Mouse (Mus musculus): Measurements from ENCODE around the gene Cdc42ep5.

The Cdc42ep5 gene

DNA sequence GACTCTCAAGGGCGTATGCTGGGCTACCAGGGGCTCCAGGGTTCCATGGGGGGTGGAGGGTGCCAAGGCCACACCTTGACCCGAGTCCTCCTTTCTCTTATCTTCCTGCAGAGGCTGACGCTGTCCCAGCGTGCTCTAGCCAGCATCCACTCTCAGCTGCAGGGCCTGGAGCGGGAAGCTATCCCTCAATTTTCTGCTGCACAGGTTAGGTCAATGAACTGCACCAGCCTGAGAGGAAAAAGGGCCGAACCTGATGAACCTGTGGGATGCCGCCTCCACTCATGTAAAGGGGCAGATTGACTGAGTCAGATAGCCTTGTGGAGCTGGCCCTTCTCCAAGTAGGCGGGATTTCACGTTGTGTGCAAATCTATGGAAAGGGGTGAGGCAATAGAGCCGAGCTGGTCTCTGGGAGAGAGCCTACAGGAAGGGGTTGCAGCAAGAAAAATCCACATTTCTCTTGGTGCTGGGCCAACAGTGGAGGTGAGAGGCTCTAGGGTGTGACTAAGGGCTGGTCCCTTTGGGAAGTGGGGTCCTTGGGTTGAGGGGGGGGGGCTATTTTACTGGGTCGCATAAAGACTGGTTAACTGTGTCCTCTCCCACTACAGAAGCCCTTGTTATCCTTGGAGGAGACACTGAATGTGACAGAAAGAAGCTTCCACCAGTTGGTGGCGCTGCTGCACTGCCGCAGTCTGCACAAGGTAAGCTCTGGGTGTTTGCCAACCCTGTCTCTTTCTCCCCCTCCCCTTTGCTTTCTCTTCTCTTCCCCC is 33.8 kb downstream of the Cdc42ep5 start:
- in situ Hi-C loops (cut with MseI, MboI), result loop anchor here in 1 of 2 experiments (25.0 kb wide), 1 partner anchor 419 kb away; the partner anchor contains the start of genes Pirb and Rps9

DNA sequence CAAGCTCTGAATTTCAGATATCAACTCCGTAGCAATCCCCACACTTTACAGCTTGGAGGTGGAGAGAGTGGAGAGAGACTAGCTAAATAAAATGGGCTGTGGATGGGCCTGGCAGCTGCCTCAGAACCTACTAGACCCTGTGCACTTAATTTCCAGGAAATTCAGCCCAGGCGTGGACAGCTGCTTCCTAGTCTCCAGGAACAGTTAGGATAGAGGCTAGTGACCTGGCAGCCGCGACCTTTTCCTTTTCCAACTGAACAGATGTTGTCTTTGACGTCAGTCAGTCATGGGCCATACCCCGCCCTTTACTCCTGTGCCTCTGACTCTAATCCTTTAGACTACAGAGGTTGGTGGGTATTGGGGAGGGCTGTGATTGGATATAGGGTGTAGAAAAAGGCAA is 35.8 kb downstream of the Cdc42ep5 start:
- in situ Hi-C loops (cut with MseI, MboI), result loop anchor here (5.0 to 25.0 kb wide), 3 partner anchors 306 to 417 kb away; partner anchors contain the start of genes Pirb (in 1 of the 2) and Rps9 (in 1 of the 2)

DNA sequence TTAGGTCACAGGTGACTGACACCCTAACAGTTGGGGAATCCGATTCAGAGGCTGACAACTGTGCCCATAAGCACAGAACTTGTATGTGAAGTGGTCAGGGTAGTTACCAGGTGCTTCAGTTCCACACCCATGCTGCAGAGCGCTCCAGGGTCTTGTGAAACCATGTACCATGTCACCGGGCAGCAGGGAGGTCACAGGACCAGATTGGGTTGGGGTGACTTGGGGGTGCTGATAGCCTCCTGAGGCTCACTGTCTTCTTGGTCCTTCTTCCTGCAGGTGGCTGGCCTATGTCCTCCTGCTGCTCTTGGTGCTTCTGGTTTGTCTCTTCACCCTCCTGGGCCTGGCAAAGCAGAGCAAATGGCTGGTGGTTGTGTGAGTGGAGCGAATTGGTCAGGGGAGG is 36.8 kb downstream of the Cdc42ep5 start:
- in situ Hi-C loops (cut with MseI, MboI), result loop anchor here (5.0 to 25.0 kb wide), 3 partner anchors 307 to 416 kb away; partner anchors contain the start of genes Pirb (in 1 of the 2) and Rps9 (in 1 of the 2)

DNA sequence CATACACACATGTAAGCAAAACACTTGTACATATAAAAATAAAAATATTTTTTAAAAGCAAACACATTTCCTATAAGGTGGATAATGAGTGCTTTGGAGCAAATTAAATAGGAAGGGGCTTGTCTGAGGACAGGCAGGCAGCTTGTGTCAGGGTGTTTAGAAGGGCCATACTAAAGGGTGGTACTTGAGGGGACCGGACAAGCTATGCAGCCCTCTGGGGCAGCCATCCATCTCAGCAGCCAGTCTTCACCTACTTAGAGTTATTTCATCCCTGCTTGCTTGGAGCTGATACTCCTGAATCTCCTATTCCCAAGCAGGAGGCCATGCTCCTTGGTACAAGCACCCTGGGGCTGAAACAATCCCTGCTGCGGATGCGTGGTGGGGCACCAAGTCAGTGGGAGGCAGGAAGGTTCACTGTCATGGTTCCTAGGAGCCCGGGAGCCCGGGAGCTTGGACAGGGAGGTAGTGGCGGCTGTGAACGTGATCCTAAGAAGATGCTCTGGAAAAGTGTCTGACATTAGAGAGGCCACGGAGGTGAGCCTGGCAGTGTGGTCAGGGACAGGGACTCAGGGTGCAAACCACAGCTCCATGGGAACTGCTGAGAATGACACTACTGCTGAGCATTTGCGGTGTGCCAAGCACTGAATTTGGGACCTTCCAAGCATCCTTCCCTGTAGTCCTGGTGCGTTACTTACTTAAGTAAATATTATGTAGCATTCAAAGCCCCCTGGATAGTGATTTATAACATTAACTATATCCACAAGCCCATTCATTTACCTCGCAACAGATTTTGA is 37.5 kb downstream of the Cdc42ep5 start:
- in situ Hi-C loops (cut with MseI, MboI), result loop anchor here (5.0 to 25.0 kb wide), 3 partner anchors 308 to 415 kb away; partner anchors contain the start of genes Pirb (in 1 of the 2) and Rps9 (in 1 of the 2)

DNA sequence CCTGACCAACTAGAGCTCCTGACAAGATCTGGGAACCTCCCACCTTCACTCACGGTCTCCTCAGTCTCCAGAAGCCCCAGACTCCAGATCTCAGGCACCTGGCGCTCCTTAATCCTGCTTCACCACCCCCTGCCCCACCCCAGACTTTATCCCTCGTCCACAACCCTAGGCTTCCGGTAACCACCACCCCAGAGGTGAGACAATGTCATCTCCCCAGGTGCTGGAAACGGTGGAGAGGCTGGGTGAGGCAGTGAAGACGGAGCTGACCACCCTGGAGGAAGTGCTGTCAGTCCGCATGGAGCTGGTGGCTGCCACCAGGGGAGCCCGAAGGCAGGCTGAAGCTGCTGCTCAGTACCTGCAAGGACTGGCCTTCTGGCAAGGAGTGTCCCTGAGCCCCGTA is 39.4 kb downstream of the Cdc42ep5 start:
- in situ Hi-C loops (cut with MseI, MboI), result loop anchor here (5.0 to 25.0 kb wide), 3 partner anchors 309 to 413 kb away; partner anchors contain the start of genes Pirb (in 1 of the 2) and Rps9 (in 1 of the 2)

DNA sequence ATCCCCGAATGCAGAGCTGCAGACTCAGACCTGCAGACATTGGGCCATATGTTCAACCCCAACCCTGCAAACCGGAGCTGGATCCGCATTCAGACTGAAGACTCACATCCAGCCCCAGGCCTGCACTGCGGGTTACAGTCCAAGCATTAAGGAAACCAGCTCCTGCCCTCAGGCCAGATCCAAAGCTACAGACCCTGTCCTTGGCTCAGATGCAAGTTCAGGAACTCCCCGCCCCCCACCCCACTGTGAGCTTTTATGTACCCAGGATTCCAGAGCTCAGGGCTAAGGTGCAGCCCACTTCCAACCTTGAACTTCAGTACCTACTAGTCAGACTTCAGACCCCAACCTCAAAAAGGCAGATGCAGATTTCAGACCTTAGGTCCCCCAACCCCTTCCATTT is 39.8 kb downstream of the Cdc42ep5 start:
- in situ Hi-C loops (cut with MseI, MboI), result loop anchor here (5.0 to 25.0 kb wide), 4 partner anchors 310 to 413 kb away; partner anchors contain the start of genes Pirb (in 1 of the 2) and Rps9 (in 1 of the 2)

DNA sequence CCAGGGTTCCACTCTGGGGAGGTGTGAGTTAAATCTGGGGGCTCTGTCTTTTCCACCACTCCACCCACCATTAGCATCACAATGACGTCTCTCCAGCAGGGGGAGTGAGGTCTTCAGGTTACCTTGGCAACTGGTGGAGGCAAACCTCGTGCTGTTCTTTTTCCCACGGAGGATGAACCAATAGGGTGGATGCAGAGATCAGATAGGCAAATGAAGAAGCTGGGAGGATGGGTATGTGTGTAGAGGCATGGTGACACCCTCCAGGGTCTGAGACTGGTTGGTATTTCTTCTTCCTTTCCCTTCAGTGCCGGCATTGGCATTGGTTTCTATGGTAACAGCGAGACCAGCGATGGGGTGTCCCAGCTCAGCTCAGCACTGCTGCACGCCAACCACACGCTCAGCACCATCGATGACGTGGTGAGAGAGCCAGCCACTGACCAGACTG is 40.3 kb downstream of the Cdc42ep5 start:
- in situ Hi-C loops (cut with MseI, MboI), result loop anchor here in 1 of 2 experiments (10.0 to 25.0 kb wide), 2 partner anchors 310 to 312 kb away; no protein-coding TSS in a partner anchor

DNA sequence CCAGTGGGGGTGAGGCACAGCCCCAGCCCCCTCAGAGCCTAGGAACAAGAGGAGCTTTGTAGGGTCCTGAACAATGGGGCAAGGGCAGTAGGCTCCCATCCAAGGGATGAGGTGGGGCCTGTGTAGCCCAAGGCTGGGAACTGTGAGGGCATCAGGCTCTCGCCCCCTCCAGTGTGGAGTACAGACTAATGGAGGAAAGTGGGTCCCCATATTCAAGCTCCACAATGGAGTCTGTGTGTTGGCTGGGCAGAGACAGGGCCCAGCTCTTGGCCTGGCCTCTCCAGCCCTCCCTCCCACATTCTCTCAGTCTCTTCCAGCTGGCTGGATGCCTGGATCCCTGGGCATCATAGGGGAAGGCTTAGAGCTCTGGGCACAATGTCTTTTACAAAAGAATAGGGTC is 40.9 kb downstream of the Cdc42ep5 start:
- in situ Hi-C loops (cut with MseI, MboI), result loop anchor here in 1 of 2 experiments (10.0 to 25.0 kb wide), 2 partner anchors 311 kb away; no protein-coding TSS in a partner anchor

DNA sequence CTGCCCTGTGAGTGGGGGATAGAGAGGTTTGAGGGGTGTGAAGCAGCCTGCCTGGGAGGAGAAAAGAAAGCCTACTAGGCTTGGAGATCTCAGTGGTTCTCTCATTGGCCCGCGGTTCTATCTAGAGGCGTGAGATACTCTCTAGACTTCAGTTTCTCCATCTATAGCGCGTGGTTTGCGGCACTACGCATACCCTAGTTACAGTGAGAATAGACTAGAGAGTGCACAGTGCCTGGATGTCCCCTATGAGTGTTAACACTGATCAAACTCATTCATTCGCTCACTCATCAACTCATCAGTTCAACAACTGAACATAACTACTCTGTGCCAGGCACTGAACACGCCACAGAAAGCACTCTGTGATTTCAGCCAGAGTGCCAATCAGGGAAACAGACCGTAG is 41.9 kb downstream of the Cdc42ep5 start:
- in situ Hi-C loops (cut with MseI, MboI), result loop anchor here in 1 of 2 experiments (10.0 to 25.0 kb wide), 2 partner anchors 310 to 312 kb away; no protein-coding TSS in a partner anchor

DNA sequence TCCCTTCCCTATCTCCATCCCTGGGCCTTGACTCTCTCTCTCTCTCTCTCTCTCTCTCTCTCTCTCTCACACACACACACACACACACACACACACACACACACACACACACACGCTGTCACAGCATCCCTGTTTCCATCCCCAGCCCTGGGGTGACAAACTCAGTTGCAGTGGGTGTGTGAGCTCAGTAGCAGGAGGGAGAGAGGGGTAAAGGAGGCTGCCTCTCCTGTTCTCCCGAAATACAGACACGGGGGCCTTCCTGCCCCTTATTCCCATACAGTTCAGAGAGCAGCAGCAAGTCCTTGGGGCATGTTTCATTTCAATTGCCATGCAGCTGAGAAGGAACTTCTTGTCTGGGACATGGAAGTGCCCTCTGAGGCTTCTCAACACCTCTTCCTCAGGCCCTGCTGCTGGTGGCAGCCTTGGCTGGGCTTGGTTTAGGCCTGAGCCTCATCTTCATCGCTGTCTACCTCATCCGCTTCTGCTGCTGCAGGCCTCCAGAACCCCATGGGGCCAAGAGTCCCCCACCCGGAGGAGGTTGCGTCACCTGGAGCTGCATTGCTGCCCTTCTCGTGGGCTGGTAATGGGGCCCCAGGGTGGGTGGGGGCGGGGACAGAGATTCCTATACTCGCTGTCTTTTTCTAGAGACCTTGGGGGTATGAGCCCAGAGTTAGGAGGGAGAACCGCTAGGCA is 42.4 kb downstream of the Cdc42ep5 start:
- in situ Hi-C loops (cut with MseI, MboI), result loop anchor here in 1 of 2 experiments (10.0 to 25.0 kb wide), 2 partner anchors 310 to 313 kb away; no protein-coding TSS in a partner anchor

DNA sequence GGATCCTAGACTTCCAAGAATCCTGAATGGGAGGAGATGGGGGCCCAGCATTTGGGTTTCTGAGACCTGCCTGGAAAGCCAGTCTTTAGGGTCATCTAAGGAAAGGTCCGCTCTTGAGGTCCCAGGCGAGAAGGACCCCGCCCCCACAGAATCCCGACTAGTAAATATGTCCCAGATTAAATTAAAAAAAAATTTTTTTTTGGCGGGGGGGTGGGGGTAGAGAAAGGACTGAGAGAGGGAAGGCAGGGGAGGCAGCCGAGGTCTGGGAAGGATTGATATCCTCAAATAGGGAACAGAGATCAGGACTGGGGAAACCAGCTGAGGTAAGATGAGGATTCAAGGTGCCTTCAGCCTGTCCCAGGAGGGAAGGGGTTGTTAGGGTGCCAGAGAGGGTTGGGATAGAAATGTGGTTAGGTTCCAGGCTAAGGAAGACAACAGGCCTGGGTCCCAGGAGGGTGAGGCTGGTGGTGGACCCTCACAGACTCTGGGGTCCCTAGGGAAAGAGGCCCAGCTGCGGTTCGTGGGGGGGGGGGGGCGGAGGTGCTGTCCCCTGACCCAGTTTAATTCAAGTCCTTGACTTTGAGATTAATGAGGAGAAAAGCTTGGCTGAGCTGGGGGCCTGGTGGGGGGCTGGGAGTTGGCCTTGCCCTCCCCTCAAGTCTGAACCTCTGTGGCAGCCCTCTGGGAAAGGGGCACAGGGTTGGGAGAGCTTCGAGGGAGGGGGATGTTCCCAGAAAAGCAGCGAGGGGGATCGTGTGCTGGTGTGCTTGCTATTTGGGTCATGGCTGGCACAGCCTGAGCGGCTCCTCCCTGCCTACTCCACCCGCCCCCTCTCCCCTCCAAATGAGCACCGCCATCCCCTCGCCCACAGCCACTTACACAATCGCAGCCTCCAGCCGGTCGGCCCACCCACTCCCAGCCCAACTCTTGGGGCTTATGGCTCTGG is 44.4 kb downstream of the Cdc42ep5 start:
- in situ Hi-C loops (cut with MseI, MboI), result loop anchor here in 1 of 2 experiments (10.0 to 25.0 kb wide), 2 partner anchors 308 to 315 kb away; no protein-coding TSS in a partner anchor

DNA sequence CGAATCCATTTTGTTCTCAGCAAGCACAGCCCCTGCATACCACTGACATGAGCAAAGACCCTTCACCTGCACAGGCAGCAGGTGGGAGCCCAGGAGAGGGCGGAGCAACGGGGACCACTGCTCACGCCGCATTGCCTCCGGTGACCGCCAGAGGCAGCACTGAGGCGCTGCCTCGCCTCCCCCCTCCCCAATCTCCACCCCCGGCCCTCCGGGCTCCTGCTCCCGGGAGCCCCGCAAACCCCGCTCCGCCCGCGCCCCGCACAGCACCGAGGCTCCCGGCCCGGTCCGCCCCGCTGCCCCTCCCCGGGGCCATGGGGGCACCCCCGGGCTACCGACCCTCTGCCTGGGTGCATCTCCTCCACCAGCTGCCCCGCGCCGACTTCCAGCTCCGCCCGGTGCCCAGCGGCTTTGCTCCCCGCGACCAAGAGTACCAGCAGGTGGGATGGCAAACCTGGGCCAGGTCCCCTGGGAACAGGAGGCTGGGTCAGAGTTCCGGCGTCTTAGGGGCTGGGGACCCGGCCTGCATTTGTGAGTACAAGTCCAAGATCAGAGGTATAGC is 45.2 kb downstream of the Cdc42ep5 start, which contains the start of gene Ttyh1:
Ttyh1 (plus strand) TSS at position 65 of the 559 bp plus-strand sequence.
- in situ Hi-C loops (cut with MseI, MboI), result loop anchor here in 1 of 2 experiments (25.0 kb wide), 1 partner anchor 307 kb away; no protein-coding TSS in a partner anchor

DNA sequence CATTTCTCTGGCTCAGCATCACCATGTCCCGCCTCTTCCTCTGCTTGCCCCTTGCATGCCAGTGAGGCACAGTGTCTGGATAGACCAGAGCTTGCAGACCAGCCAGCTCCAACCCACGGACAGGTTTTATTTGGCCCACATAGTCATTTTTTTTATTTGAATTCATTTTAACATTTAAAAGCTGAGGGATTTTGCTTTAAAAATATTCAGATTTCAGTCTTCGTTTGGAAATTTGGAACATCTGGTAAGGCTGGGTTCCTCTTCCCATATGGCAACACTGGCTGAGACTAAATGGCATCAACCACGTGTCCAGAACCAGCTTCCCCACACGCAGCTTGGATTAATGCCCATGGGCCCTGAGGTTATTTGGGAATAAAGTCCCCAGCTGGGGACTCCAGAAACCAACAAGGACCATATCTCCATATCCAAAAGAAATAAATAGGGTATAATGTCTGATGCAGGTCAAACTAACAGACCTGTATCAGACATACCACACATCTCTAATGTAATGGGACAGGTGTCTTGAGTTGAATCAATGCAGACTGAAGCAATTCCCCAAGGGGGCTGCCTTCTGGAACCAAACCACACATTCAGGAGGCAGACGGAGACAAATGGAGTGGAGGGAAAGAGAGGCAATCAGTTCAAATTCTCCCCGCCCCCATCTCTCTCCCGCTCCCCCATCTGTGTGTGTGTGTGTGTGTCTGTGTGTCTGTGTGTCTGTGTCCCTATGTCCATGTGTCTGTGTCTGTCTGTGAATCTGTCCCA is 47.4 kb downstream of the Cdc42ep5 start:
- in situ Hi-C loops (cut with MseI, MboI), result loop anchor here in 1 of 2 experiments (25.0 kb wide), 1 partner anchor 305 kb away; no protein-coding TSS in a partner anchor

DNA sequence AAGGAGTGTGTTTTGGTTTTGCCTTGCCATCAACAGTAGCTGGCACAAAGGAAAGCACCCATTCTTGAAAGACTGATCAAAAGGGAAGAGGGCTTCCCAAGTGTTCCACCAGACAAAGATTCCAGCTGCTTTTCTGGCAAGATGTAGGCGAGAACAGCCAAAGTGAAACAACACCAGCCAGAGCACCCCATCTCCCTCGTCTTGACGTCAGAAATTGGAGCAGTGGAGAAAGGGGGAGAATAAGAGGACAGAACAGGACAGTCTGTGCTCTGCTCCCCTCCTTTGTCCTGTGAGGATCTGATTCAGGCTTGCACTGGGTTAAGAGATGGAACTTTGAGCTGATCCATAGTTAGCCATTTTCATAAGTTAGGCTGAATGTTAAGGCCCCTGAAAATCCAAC is 52.9 kb downstream of the Cdc42ep5 start:
- in situ Hi-C loops (cut with MseI, MboI), result loop anchor here in 1 of 2 experiments (25.0 kb wide), 1 partner anchor 299 kb away; no protein-coding TSS in a partner anchor

DNA sequence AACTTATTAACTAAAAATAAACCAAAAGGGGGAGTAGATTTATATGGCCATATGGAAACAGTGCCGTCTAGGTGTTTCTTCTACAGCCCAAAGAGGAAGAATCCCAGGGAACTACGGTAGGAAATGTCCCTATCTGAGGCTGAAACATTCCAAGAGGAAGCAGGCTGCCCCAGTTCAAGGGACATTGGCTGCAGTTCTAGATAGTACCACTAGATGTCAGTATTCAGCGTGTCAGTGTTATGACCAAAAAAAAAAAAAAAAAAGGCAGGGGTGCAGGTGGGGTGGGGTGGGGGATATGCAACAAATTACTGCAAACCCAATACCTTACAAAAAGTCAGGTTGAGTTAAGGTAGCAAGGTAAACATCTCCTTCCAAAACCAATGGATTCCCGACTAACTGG is 61.2 kb downstream of the Cdc42ep5 start:
- in situ Hi-C loops (cut with MseI, MboI), result loop anchor here in 1 of 2 experiments (25.0 kb wide), 1 partner anchor 291 kb away; no protein-coding TSS in a partner anchor
